Mouse (Mus musculus): ENCODE measurements around the gene Eif3a.

- TF ChIP-seq POLR2A (IDR thresholded peaks at IDR 0.05; ENCODE audit: low read depth, low read length) = no peak
- no peak for TF ChIP-seq CTCF (IDR thresholded peaks at IDR 0.05; ENCODE audit: extremely low read depth, insufficient read depth, insufficient read length, insufficient replicate concordance)
Observed at GRCm38 (mm10) chr19:60813133-60813532, 22.7 kb upstream of the Eif3a start.
